Mouse (Mus musculus): ENCODE measurements around the gene Hdac4. TPM values are rescaled to one million over a fixed set of nuclear protein-coding genes. Genes with fewer than 3 reads are reported as not detected.

Hdac4 gene
- polyA plus RNA-seq, 1 experiment from 2014 or later: 10.5 TPM

DNA sequence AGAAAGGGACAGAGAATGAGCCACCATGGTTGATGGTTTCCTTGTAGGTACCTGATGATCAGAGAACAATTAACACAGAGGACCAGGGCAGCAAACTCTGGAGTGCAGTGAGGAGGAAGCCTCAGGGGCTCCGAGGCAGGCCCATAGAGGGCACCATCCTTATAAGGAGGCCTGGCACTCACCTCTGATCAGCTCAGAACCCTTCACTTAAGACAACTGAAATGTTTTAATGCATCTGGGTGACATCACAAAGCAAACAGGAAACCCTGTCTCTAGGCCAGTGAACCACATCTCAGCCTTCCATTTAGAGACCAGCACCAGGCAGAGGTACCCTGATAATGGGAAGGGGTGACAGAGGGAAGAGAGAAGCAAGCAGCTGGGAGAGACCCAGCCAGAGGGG, 188.8 kb downstream of the Hdac4 start:
- Histone ChIP-seq H3K9ac (no peak overlapping the region), H3K4me2 (no peak overlapping the region), H3K27ac (no peak overlapping the region), H3K9me3 (replicated peaks) (no peaks in the 10 kb centered on the region), H3K36me3 (no peaks in the 10 kb centered on the region; the same call in 1 of the 2 replicates), H3K27me3 (no peaks in the 10 kb centered on the region), H3K4me3 (no peak overlapping the region), H3K4me1 (replicated peaks) (0 out of 2 replicates have a peak, but pooled peaks cover 4% of the 10 kb centered on the region)
- WGBS: 46% methylated on average over 1 of the region's 1 CpGs
- ATAC-seq (replicated peaks; ENCODE audit: insufficient number of reproducible peaks, insufficient read depth, low FRiP score, low read depth): no peak

- Histone ChIP-seq H3K36me3 (no peaks in the 10 kb centered on the region; the same call in 1 of the 2 replicates), H3K9ac (no peak overlapping the region), H3K27me3 (no peaks in the 10 kb centered on the region), H3K4me2 (no peak overlapping the region), H3K9me3 (replicated peaks) (no peaks in the 10 kb centered on the region), H3K27ac (no peak overlapping the region), H3K4me1 (replicated peaks) (0 out of 2 replicates have a peak, but pooled peaks cover 4% of the 10 kb centered on the region), H3K4me3 (no peak overlapping the region)
- no peak for ATAC-seq (replicated peaks; ENCODE audit: insufficient number of reproducible peaks, insufficient read depth, low FRiP score, low read depth)
- 57% methylated on average over 2 of the region's 2 CpGs for WGBS
Observed at GRCm38 (mm10) chr1:92005617-92005940, 189.9 kb downstream of the Hdac4 start.

DNA sequence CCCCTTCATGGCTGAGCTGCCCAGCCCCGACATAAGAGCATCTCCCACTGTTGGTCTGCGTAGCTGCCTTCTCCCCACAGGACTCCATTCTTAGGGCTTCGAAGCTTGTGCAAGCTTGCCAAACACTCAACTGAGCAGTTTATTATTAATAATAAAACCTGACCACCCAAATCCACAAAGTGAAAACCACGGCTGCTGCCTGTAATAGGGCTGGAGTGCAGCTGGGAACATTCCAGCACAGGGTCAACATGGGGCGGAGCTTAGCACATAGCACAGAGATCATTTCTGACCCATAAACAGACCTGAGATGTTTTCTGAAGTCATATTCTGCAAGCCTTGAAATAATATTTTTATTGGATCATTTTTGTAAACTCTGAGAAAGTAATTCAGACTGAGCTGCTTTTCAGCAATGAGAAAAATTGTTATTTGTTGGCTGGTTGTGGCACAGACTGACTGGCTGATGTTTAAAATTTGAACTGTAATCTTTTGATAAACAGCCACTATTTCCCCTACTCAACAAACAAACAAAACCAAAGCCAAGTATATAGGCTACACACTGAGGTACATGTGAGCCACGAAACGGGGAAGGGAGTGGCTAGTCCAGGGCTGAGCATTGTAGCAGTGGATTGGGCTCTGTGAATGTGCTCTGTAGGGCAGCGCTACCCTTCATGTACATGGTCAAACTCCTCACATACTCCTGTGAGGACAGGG, 190.4 kb downstream of the Hdac4 start:
- Histone ChIP-seq H3K9ac (no peak overlapping the region), H3K27me3 (no peaks in the 10 kb centered on the region), H3K4me2 (no peak overlapping the region), H3K4me3 (no peak overlapping the region), H3K36me3 (no peaks in the 10 kb centered on the region; the same call in 1 of the 2 replicates), H3K27ac (no peak overlapping the region), H3K4me1 (replicated peaks) (0 out of 2 replicates have a peak, but pooled peaks cover 4% of the 10 kb centered on the region), H3K9me3 (replicated peaks) (no peaks in the 10 kb centered on the region)
- 74% methylated on average over 8 of the region's 8 CpGs for WGBS
- no peak for ATAC-seq (replicated peaks; ENCODE audit: insufficient number of reproducible peaks, insufficient read depth, low FRiP score, low read depth)

DNA sequence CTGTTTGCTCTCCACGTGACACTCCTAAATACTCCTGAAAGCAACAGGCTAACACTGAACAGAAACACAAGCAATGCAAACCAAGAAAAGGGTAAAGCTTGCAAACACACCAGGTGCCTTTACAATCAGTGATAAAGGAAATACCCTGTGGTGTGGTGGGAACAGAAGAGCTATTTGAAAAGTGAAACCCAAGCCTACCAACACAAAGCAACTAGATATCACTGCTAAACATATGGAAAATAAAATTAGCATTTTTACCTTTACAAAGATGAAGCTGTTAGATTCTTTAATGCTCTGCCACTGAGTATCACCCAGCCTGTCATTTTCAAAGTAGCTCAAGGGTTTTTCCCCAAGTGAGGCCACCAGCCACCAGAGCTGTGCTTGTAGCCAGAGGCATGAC, 191.4 kb downstream of the Hdac4 start:
- no peak overlapping the region for H3K9ac ChIP-seq
- no peak for ATAC-seq (replicated peaks; ENCODE audit: insufficient number of reproducible peaks, insufficient read depth, low FRiP score, low read depth)
- no peaks in the 10 kb centered on the region for H3K9me3 ChIP-seq (replicated peaks)
- no peak overlapping the region for H3K4me2 ChIP-seq
- no peaks in the 10 kb centered on the region for H3K27me3 ChIP-seq
- H3K4me3 ChIP-seq: no peak overlapping the region
- H3K4me1 ChIP-seq (replicated peaks): 0 out of 2 replicates have a peak, but pooled peaks cover 4% of the 10 kb centered on the region
- peaks cover under 1% of the 10 kb centered on the region; the same call in 1 of the 2 replicates for H3K36me3 ChIP-seq
- no peak overlapping the region for H3K27ac ChIP-seq
- WGBS: 71% methylated on average over 1 of the region's 1 CpGs

- 95% methylated on average over 2 of the region's 2 CpGs for WGBS
Observed at GRCm38 (mm10) chr1:92000226-92000625, 195.3 kb downstream of the Hdac4 start.

DNA sequence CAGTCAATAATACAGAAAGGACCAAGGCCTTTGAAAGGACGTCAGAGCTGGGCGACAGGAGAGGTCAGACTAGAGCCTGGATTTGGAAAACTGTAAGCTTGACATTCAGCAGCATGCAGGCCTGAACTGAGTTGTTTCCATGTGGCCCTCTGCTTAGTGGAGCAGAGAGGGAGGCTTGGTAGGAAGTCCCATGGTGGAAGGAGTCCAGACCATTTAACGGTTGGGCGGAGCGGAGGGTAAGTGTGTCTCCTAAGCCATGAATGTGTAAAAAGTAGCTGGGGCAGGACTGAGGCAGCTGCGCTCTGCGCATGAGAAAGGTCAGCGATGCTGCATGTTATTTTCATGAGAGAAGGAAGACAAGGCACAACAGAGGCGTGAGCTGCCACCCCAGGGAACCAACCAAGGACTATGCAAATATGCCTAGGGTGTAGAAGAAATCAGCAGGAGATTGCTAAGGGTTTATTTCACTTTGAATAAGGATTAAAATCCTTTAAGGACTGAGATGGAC, 201.8 kb downstream of the Hdac4 start:
- Histone ChIP-seq H3K9ac (no peak overlapping the region), H3K27ac (no peak overlapping the region), H3K36me3 (peaks cover 18% of the 10 kb centered on the region; the same call in 1 of the 2 replicates), H3K4me2 (no peak overlapping the region), H3K27me3 (no peaks in the 10 kb centered on the region), H3K4me1 (replicated peaks) (no peaks in the 10 kb centered on the region), H3K9me3 (replicated peaks) (no peaks in the 10 kb centered on the region), H3K4me3 (no peak overlapping the region)
- 84% methylated on average over 9 of the region's 9 CpGs for WGBS
- no peak for ATAC-seq (replicated peaks; ENCODE audit: insufficient number of reproducible peaks, insufficient read depth, low FRiP score, low read depth)

More at GRCm38 (mm10) chr1:92000226-92000625, 195.3 kb downstream of the Hdac4 start:
- H3K9ac ChIP-seq: no peak overlapping the region
- H3K4me3 ChIP-seq: no peak overlapping the region
- no peak overlapping the region for H3K27ac ChIP-seq
- 0 out of 2 replicates have a peak, but pooled peaks cover 4% of the 10 kb centered on the region for H3K4me1 ChIP-seq (replicated peaks)
- no peak for ATAC-seq (replicated peaks; ENCODE audit: insufficient number of reproducible peaks, insufficient read depth, low FRiP score, low read depth)
- H3K36me3 ChIP-seq: peaks cover 7% of the 10 kb centered on the region; the same call in 1 of the 2 replicates
- no peaks in the 10 kb centered on the region for H3K27me3 ChIP-seq
- H3K4me2 ChIP-seq: no peak overlapping the region
- H3K9me3 ChIP-seq (replicated peaks): no peaks in the 10 kb centered on the region

GRCm38 (mm10) chr1:91992652-91993051, 202.8 kb downstream of the Hdac4 start:
- Histone ChIP-seq H3K4me2 (no peak overlapping the region), H3K9me3 (replicated peaks) (no peaks in the 10 kb centered on the region), H3K36me3 (peaks cover 17% of the 10 kb centered on the region; the same call in 1 of the 2 replicates), H3K4me1 (replicated peaks) (no peaks in the 10 kb centered on the region), H3K4me3 (no peak overlapping the region), H3K27me3 (no peaks in the 10 kb centered on the region), H3K9ac (no peak overlapping the region), H3K27ac (no peak overlapping the region)
- WGBS: 83% methylated on average over 3 of the region's 3 CpGs
- no peak for ATAC-seq (replicated peaks; ENCODE audit: insufficient number of reproducible peaks, insufficient read depth, low FRiP score, low read depth)

DNA sequence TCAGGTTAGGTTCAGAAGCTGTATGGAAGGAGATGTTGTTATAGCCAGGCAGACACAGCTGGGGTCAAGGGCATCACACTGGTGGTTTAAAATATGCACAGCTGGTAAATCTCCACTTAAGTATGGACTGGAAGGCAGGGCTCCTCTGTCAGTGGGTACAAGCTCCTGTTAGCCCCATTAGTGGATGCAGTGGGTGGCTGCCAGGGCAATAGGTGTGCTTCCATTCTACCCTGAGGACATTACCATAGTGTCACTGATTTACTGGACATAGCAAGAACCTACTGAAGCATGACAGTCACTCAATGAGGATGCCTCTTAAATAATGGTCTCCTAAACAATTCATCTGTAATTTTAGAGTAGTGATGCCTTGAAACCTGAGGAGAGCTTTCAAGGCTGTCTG, 203.9 kb downstream of the Hdac4 start:
- Histone ChIP-seq H3K9ac (no peak overlapping the region), H3K4me2 (no peak overlapping the region), H3K27me3 (no peaks in the 10 kb centered on the region), H3K9me3 (replicated peaks) (no peaks in the 10 kb centered on the region), H3K4me3 (no peak overlapping the region), H3K27ac (no peak overlapping the region), H3K36me3 (peaks cover 25% of the 10 kb centered on the region; the same call in 1 of the 2 replicates), H3K4me1 (replicated peaks) (no peaks in the 10 kb centered on the region)
- no peak for ATAC-seq (replicated peaks; ENCODE audit: insufficient number of reproducible peaks, insufficient read depth, low FRiP score, low read depth)

DNA sequence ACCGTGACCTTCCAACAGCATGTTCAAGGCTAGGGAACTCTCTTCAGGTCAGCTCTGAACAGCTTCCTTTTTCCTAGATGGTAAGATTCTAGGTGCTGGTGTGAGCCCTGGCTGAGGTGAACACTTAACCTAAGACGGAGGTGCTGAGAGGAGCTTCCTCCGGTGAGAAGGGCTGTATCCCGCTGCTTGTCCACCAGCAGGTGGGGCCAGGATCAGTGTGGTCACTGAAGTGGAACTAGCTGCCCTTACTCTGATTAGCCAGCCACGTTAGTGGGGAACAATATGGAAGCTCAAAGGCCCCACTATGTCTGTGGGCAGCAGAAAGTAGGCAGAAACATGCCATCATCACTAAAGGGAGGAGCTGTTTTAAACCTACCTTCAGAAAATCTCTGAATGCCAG, 204.6 kb downstream of the Hdac4 start:
- Histone ChIP-seq H3K27me3 (no peaks in the 10 kb centered on the region), H3K9ac (no peak overlapping the region), H3K4me1 (replicated peaks) (no peaks in the 10 kb centered on the region), H3K9me3 (replicated peaks) (no peaks in the 10 kb centered on the region), H3K4me3 (no peak overlapping the region), H3K4me2 (no peak overlapping the region), H3K27ac (no peak overlapping the region), H3K36me3 (peaks cover 25% of the 10 kb centered on the region; the same call in 1 of the 2 replicates)
- WGBS: 85% methylated on average over 5 of the region's 5 CpGs
- ATAC-seq (replicated peaks; ENCODE audit: insufficient number of reproducible peaks, insufficient read depth, low FRiP score, low read depth): no peak

- no peaks in the 10 kb centered on the region for H3K27me3 ChIP-seq
- H3K36me3 ChIP-seq: peaks cover 26% of the 10 kb centered on the region
- H3K9me3 ChIP-seq (replicated peaks): no peaks in the 10 kb centered on the region
- WGBS: 93% methylated on average over 1 of the region's 1 CpGs
- H3K4me1 ChIP-seq (replicated peaks): no peaks in the 10 kb centered on the region
- ATAC-seq (replicated peaks; ENCODE audit: insufficient number of reproducible peaks, insufficient read depth, low FRiP score, low read depth): no peak
- no peak overlapping the region for H3K27ac ChIP-seq
- no peak overlapping the region for H3K4me3 ChIP-seq
- no peak overlapping the region for H3K4me2 ChIP-seq
- H3K9ac ChIP-seq: no peak overlapping the region
Observed at GRCm38 (mm10) chr1:91988866-91989265, 206.6 kb downstream of the Hdac4 start.

- no peak overlapping the region for H3K4me3 ChIP-seq
- WGBS: 81% methylated on average over 8 of the region's 8 CpGs
- no peaks in the 10 kb centered on the region for H3K4me1 ChIP-seq (replicated peaks)
- no peak overlapping the region for H3K9ac ChIP-seq
- no peaks in the 10 kb centered on the region for H3K9me3 ChIP-seq (replicated peaks)
- no peak for ATAC-seq (replicated peaks; ENCODE audit: insufficient number of reproducible peaks, insufficient read depth, low FRiP score, low read depth)
- H3K36me3 ChIP-seq: peaks cover 37% of the 10 kb centered on the region
- H3K27ac ChIP-seq: no peak overlapping the region
- no peak overlapping the region for H3K4me2 ChIP-seq
- H3K27me3 ChIP-seq: no peaks in the 10 kb centered on the region
Observed at GRCm38 (mm10) chr1:91987431-91987830, 208.1 kb downstream of the Hdac4 start.

- no peak overlapping the region for H3K4me2 ChIP-seq
- no peak overlapping the region for H3K27ac ChIP-seq
- no peak overlapping the region for H3K9ac ChIP-seq
- H3K27me3 ChIP-seq: no peaks in the 10 kb centered on the region
- no peak for ATAC-seq (replicated peaks; ENCODE audit: insufficient number of reproducible peaks, insufficient read depth, low FRiP score, low read depth)
- no peaks in the 10 kb centered on the region for H3K9me3 ChIP-seq (replicated peaks)
- H3K36me3 ChIP-seq: peaks cover 37% of the 10 kb centered on the region
- peaks cover 10% of the 10 kb centered on the region; the same call in 1 of the 2 replicates for H3K4me1 ChIP-seq (replicated peaks)
- H3K4me3 ChIP-seq: no peak overlapping the region
Observed at GRCm38 (mm10) chr1:91985783-91986182, 209.7 kb downstream of the Hdac4 start.

All from heart, embryonic 15.5 days (tissue).